Mouse (Mus musculus): Measurements from ENCODE around the gene Rpn1.
A peak's percentile ranks its signal among the peaks of the same experiment; 100 is the strongest.

The Rpn1 gene

DNA sequence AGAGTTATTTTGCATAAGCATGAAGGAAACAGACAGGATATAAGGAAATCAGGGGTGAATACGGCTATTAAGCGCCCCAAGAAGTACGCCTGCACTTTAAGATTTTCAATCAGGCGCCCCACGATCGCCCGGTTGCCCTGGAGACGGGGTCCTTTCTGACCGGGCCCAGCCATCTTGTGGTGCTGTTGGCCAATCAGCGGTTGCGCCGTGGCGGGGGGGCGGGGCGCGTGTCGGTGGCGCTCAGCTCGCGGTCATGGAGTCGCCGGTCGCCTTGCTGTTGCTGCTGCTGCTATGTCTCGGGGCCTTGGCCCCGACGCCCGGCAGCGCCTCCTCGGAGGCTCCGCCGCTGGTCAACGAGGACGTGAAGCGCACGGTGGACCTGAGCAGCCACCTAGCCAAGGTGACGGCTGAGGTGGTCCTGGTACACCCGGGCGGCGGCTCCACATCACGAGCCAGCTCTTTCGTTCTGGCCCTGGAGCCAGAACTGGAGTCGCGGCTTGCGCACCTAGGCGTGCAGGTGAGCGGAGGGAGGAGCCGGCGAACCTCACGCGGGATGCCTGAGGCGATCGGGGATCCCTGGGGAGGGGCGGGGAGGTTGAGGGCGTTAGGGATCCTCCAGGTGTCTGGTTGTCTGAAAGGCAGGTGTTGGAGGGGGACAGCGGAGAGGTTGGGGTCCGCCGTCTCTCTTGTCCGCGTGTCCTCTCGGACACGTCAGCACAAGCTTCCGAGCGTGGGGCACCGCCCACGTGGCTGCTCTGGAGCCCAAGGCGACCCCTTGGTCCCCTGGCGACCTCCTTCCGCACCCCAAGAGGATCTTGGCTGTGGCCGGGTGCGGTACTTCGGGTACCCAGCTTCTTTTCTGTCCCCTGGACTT is at the start of gene Rpn1:
Gene Rpn1 (plus strand): TSS at position 205 of the 874 bp plus-strand sequence.
- peak; percentile 96 to 97 for DNase-seq

DNA sequence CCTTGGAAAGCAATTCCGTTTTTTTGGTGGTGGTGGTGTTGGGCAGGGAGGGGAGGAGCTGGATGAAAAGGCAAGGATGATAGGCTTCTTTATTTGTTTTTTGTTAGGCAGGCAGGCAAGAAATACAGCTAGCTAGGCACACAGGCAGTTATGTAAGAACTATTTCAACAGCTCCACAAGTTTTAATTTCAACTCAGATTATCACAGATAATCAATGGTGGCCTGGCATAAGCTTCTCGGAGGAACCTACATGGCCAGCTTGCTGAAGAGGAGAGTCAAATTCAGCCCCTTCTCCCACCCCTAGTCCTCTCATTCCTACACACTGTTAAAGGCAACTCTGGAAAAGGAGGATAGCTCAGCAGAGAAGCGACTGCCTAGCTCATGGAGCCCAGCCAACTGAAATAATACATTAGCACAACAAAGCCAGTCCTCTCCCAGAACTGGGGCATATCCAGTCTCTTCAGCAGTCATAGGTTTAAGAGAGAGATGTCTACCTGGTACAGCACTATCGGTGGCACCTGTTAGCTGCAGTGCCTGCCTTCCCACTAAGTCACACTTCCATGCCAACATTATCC is 46.7 kb upstream of the Rpn1 start:
- no peak for DNase-seq

DNA sequence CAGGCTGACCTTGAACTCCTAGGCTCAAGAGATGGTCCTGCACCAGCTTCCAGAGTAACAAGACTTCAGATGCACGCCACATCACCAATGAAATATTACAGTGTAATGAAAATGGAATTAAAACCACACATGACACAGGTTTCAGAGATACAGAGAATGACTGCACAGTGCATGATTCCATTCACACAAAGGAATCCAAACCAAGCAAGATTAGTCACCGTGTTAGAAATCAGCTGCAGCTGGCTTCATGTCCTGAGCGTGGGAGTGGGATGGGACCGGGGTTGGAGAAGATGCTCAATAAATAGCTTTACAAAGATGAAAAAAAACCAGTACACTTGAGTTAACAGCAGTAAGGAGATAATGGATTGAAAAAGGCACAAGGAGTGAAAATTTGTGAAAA is 44.9 kb upstream of the Rpn1 start:
- DNase-seq = no peak

DNA sequence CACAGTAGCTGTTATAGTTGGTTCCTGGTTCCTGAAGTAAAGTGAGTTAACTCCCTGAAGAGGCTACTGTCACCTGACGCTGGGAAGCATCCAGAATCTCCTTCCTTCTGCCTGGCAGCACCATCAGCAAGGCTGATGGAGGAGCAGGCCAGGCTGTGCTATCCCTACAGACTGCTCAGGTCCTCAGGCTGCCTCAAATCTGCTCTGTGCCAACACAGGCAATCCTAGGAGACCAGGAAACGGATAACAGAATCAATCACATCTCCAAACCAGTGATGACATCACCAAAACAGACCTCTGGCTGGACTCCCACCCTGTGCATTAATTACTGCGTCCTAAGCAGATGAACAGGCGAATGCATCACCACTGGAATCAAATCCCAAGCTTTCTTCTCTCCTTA is 43.1 kb upstream of the Rpn1 start:
- no peak for DNase-seq

GRCm38 (mm10) chr6:88042336-88042735 is 41.9 kb upstream of the Rpn1 start:
- DNase-seq = no peak

- no peak for DNase-seq
Observed at GRCm38 (mm10) chr6:88044234-88044576, 40.1 kb upstream of the Rpn1 start.

DNA sequence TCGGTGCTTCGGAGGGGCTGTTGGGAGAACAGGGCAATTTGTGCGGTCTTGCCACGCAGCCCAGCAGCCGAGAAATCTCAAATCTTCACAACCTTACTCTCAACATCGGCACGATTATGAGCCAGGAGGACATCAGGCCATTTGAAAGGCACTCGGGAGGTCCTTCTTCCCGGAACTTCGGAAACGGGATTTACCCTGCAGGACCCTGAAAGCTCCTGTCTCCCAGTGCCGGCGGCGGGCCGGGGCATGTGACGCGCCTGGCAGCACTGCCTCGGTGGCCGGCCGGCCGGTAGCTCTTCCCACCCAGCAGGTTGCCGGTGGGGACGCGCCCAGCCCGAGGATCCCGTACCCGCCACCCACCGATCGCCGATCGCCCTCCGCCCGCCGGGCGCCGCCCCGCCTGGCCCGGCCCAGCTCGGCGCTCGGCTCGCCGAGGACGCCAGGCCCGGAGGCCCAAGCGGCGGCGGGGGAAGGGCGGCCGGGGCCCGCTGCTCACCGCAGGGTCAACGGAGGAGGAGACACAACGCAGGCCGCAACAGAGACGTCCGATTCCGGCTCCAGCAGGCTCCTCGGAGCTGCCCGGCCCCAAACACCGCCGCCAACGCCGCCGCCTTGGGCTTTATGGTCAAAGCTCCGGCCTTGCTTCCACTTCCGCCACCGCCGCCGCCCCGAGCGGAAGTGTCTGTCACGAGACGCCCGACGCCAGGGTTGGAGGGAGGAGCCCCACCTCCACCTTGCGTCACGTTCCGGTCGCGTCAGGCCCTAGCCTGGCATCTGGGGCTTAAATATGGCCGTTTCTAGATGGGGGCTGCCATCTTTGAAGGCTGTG is 39.5 kb upstream of the Rpn1 start, which contains the start of gene Rab7:
Gene Rab7 (minus strand): TSS at position 694 of the 829 bp plus-strand sequence.
- peak; percentile 96 for DNase-seq

- DNase-seq = no peak
Observed at GRCm38 (mm10) chr6:88045406-88045766, 38.9 kb upstream of the Rpn1 start.

DNA sequence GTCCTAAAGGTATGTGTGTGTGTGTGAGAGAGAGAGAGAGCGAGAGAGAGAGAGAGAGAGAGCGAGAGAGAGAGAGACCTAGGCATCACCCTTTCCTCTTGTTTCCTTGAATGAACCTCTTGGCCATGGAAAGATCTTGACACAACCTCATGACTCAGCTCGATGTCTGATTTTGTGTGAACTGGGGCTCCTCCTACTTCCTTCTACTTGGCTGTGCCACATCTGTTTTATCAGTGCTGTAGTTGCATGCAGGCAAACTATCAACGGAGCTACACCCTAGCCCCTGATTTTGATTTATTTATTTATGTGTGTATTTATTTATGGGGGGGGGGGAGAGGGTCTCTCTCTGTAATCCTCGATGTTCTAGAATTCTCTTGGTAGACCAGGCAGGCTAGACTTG is 36.4 kb upstream of the Rpn1 start:
- no peak for DNase-seq

GRCm38 (mm10) chr6:88049008-88049407 is 35.3 kb upstream of the Rpn1 start:
- no peak for DNase-seq

DNA sequence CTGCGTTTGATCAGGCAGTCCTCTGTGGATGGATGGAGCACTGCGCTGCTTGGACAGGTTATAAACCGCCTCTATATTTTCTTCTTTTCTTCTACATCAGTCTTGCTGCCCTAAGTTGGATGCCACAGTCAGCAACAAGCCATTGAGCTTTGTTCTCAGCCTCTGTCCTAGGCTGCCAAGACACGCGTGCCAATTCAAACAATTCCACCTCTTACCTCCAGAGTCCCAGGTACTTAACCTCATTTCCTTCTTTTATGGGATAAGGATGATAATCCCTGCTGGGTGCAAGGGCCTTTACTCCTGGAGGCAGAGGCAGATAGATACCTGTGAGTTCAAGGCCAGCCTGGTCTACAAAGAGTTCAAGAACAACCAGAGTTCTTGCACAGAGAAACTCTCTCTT is 33.1 kb upstream of the Rpn1 start:
- no peak for DNase-seq

GRCm38 (mm10) chr6:88053228-88054080 is 30.8 kb upstream of the Rpn1 start:
- DNase-seq = no peak

DNA sequence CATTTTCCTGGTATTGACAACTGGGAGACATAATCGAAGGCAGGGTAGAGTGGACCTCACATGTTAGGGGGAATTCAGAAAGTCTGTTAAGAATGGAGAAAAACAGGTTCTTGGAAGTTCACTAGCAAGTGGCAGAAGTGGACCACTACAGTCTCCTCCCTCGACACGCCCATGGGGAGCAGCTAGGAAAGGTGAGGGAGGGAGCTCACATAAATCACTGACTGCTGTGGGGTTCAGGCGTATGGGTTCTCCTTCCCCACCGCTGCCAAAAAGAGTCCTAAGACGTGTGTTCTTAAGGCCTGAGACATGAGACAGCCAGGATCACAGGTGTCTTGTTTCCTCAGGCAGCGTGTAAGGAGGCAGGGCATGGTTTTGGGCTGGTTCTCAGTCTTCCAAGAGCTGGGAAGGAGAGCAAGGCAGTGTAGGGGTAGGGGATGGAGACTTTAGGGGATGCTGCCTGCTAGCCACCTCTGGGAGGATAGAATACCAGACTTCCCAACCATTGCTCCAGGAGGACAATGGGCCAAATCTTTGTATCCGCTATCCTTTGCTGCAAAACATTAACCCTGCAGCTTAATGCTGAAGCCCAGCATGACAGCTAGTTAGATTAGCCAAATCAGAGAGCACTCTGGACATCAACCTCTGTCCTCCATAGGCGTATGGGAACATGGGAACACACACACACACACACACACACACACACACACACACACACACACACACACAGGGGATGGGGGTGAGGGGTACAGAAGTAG is 30.0 kb upstream of the Rpn1 start:
- peak in 1 of 2 experiments; percentile 26 for DNase-seq

GRCm38 (mm10) chr6:88055663-88056062 is 28.6 kb upstream of the Rpn1 start:
- DNase-seq = peak in 1 of 2 experiments; percentile 16

DNA sequence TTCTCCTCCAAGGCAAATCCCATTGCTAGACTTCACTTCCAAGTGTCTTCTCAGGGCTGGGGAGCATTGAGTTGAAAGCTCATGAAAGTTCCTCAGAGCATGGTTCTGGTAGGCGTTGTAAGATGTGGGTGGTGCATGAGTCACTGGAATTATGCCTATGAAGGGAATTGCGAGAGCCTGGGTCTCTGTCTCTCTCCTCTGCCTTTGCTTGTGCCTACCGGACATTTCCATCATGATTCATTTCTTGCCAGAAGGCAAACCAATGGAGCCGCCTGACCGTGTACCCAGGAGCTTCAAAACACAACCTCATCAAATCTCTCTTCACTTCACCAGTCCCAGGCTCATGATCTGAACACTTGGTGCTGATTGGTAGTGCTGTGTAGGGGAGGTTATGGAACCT is 27.4 kb upstream of the Rpn1 start:
- no peak for DNase-seq

- DNase-seq = no peak
Observed at GRCm38 (mm10) chr6:88059903-88060302, 24.4 kb upstream of the Rpn1 start.

DNA sequence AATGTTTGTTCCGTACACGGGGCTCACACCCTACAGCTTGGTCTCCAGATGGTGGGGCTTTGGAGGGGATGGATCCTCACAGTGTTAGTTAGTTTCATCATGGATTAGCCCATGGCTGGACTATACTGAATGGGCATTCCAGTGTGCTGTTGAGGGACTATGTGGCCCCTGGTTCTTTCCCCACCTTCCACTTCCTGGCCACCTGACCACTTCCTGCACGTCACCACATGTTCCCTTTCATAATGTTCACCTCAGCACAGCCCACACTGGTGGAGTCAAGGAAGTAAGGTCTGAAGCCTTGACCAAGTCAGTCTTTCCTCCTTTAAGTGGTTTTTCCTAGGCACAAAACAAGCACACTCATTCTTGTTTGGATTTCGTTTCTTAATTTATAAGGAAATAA is 23.7 kb upstream of the Rpn1 start:
- no peak for DNase-seq

- DNase-seq = no peak
Observed at GRCm38 (mm10) chr6:88061406-88061805, 22.9 kb upstream of the Rpn1 start.

- no peak for DNase-seq
Observed at GRCm38 (mm10) chr6:88062398-88062797, 21.9 kb upstream of the Rpn1 start.

GRCm38 (mm10) chr6:88064072-88064642 is 20.1 kb upstream of the Rpn1 start:
- DNase-seq = no peak

DNA sequence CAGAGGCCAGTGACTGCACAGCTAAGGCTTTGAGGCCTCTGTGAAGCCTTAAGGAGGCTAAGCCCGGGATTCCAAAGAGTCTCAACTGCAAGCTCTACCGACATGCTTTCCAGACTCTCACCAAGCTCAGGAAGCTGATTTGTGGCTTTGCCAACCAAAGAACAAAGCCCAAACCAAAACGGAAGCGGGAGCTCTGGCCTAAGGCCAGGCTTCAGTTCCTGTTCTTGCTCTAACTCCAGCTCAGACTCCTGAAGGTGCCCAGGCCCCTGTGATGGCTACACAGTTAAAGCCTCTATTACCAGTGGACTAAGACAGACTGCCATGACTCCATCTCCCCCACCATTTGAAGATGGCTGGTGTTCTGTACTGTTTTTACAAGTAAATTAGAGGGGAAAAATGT is 19.2 kb upstream of the Rpn1 start:
- peak in 1 of 2 experiments; percentile 70 for DNase-seq

DNA sequence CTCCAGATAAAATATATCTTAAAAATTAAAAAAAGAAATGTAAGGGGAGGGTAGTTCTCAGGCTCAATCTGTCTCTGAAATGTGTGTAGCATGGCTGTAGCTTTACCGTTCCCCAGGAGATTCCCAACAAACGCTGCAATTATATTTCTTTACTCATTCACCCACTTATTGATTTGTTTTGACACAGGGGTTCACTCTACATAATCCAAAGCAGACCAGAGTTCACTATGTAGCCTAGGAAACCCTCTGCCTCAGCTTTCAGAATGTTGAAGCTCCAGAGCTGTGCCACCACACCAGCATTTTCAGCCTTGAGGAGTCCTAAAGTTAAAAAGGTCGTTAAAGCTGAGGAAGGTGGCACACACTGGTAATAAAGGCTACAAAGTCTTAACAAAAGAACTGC is 18.3 kb upstream of the Rpn1 start:
- no peak for DNase-seq
